ENCODE assay signal across 8 mouse cellular contexts in the genomic region with DNA sequence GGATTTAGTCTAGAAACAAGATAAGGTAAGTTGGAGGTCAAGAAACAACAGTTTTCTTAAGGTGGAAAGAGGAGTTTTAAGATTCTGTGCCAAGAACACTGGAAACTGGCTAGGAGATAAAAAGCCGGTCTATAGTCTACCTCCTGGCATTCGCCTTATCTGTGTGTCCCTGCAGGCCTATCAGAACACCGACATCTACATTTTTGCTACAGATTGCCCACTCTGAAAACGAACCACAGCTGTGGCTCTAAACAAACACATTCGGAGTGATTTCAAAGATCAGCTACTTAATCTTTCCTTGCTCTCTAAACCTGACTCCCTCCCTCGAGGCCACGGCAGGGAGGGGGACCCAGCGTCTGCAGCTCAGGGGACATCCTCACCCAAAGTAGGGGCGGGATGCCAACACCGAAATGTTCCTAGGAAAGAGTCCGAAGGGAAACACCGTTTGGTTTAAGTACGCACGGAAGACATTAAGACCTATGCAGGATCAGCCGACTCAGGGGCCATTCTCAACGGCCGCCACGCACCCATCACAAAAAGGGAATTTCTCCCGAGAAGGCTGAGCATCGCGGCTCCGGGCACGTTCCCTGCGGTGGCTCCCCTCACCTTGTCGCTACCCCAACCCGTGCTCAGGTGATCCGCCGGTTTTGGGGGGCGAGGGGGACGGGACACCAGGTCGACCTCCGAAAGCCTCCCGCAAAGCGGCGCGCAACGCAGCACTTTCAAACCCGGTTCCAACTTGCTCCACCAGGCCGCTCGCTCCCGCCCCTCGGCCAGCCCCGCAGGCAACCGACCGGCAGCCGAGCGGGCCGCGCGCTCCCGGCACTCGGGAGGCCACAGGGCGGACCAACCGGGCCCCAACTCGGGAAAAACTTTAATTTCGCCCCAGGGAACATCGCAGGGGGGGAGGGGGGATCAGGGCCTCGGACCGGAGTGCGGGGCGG. TPM values are rescaled to one million over a fixed set of nuclear protein-coding genes. Genes with fewer than 3 reads are reported as not detected.
DNase-seq lines count a peak whose midpoint lies in the region; ATAC-seq and TF ChIP-seq lines count a peak whose summit lies in the region.

No protein-coding gene starts in this region.

- H3K9me3 ChIP-seq in erythroblast, embryonic 14.5 days (ENCODE audit: control insufficient read depth, low read length), result no peaks in the 10 kb centered on the region; the same call in 1 of the 2 replicates
- no peaks in the 10 kb centered on the region for H3K9me3 ChIP-seq in E14TG2a.4 (ENCODE audit: low read length)
- no peaks in the 10 kb centered on the region for H3K9me3 ChIP-seq in embryonic facial prominence, embryonic 11.5 days (replicated peaks; ENCODE audit: control insufficient read depth, low read length)
- no peaks in the 10 kb centered on the region for H3K9me3 ChIP-seq in hindbrain, embryonic 13.5 days
- H3K9me3 ChIP-seq in liver, embryonic 16.5 days (replicated peaks; ENCODE audit: control insufficient read depth, low read length), result no peaks in the 10 kb centered on the region

- H3K4me2 ChIP-seq in embryonic facial prominence, embryonic 11.5 days (ENCODE audit: low read depth, low read length), result peak overlapping the region; percentile 64
- peak overlapping the region; percentile 93 for H3K4me2 ChIP-seq in hindbrain, embryonic 13.5 days
- H3K4me2 ChIP-seq in liver, embryonic 16.5 days (ENCODE audit: low read depth, low read length), result peak overlapping the region; percentile 100

- peaks cover 51% of the 10 kb centered on the region for H3K4me1 ChIP-seq in erythroblast, embryonic 14.5 days (ENCODE audit: control insufficient read depth)
- peaks cover 77% of the 10 kb centered on the region for H3K4me1 ChIP-seq in E14TG2a.4 (replicated peaks; ENCODE audit: low read depth, low read length)
- H3K4me1 ChIP-seq in embryonic facial prominence, embryonic 11.5 days (ENCODE audit: control insufficient read depth, insufficient read depth, low read length), result peaks cover 4% of the 10 kb centered on the region
- peaks cover 26% of the 10 kb centered on the region for H3K4me1 ChIP-seq in hindbrain, embryonic 13.5 days (replicated peaks)
- peaks cover 32% of the 10 kb centered on the region for H3K4me1 ChIP-seq in liver, embryonic 16.5 days (ENCODE audit: control insufficient read depth, low read depth, low read length)

- peak overlapping the region; percentile 97 for H3K4me3 ChIP-seq in erythroblast, embryonic 14.5 days (replicated peaks)
- H3K4me3 ChIP-seq in E14TG2a.4 (replicated peaks; ENCODE audit: low read length), result peak overlapping the region; percentile 97
- peak overlapping the region; percentile 100 for H3K4me3 ChIP-seq in embryonic facial prominence, embryonic 11.5 days (ENCODE audit: low read depth, low read length)
- peak overlapping the region; percentile 92 for H3K4me3 ChIP-seq in hindbrain, embryonic 13.5 days
- H3K4me3 ChIP-seq in liver, embryonic 16.5 days (ENCODE audit: low read depth, low read length), result peak overlapping the region; percentile 92

- WGBS in embryonic facial prominence, embryonic 11.5 days, result 1% methylated on average over 60 of the region's 61 CpGs
- under 1% methylated on average over 61 of the region's 61 CpGs for WGBS in hindbrain, embryonic 13.5 days
- 2% methylated on average over 57 of the region's 61 CpGs for WGBS in liver, embryonic 16.5 days (ENCODE audit: insufficient replicate concordance)

- no peak for ATAC-seq in erythroblast, adult 5-6 weeks (replicated peaks; ENCODE audit: low FRiP score, poor library complexity, severe bottlenecking)
- no peak for ATAC-seq in embryonic facial prominence, embryonic 11.5 days (replicated peaks; ENCODE audit: insufficient number of reproducible peaks, low FRiP score, low TSS enrichment, low read depth)
- ATAC-seq in hindbrain, embryonic 13.5 days (ENCODE audit: low FRiP score), result no peak
- no peak for ATAC-seq in liver, embryonic 16.5 days (ENCODE audit: low read depth)
- no peak for ATAC-seq in erythroid progenitor cell, adult 5-6 weeks (replicated peaks; ENCODE audit: low FRiP score, poor library complexity, severe bottlenecking)

- TF ChIP-seq CTCF in E14TG2a.4 (conservative IDR thresholded peaks at IDR 0.05; ENCODE audit: low read length), result no peak

- peaks cover 41% of the 10 kb centered on the region for H3K36me3 ChIP-seq in erythroblast, embryonic 14.5 days (ENCODE audit: control insufficient read depth)
- peaks cover 45% of the 10 kb centered on the region for H3K36me3 ChIP-seq in E14TG2a.4 (ENCODE audit: insufficient read depth, low read length)
- H3K36me3 ChIP-seq in embryonic facial prominence, embryonic 11.5 days (replicated peaks; ENCODE audit: control insufficient read depth, insufficient read depth, low read depth, low read length), result peaks cover 7% of the 10 kb centered on the region
- H3K36me3 ChIP-seq in hindbrain, embryonic 13.5 days, result peaks cover 24% of the 10 kb centered on the region
- H3K36me3 ChIP-seq in liver, embryonic 16.5 days (ENCODE audit: control insufficient read depth, insufficient read depth), result peaks cover 15% of the 10 kb centered on the region

- H3K9ac ChIP-seq in embryonic facial prominence, embryonic 11.5 days (replicated peaks; ENCODE audit: low read length), result peak overlapping the region; percentile 93
- H3K9ac ChIP-seq in hindbrain, embryonic 13.5 days, result peak overlapping the region; percentile 89
- peak overlapping the region; percentile 92 for H3K9ac ChIP-seq in liver, embryonic 16.5 days (ENCODE audit: low read depth, low read length)

- peak overlapping the region; percentile 82 for H3K27ac ChIP-seq in embryonic facial prominence, embryonic 11.5 days (replicated peaks; ENCODE audit: low read depth, low read length)
- H3K27ac ChIP-seq in hindbrain, embryonic 13.5 days, result peak overlapping the region; percentile 82; the same call in 1 of the 2 replicates
- H3K27ac ChIP-seq in liver, embryonic 16.5 days (ENCODE audit: low read length), result no peak overlapping the region; the same call in 1 of the 2 replicates

- H3K27me3 ChIP-seq in erythroblast, embryonic 14.5 days (ENCODE audit: control insufficient read depth), result peaks cover 32% of the 10 kb centered on the region
- peaks cover 38% of the 10 kb centered on the region for H3K27me3 ChIP-seq in E14TG2a.4 (ENCODE audit: insufficient read depth, low read length)
- H3K27me3 ChIP-seq in embryonic facial prominence, embryonic 11.5 days (ENCODE audit: control insufficient read depth, insufficient read depth, low read length), result no peaks in the 10 kb centered on the region
- no peaks in the 10 kb centered on the region for H3K27me3 ChIP-seq in hindbrain, embryonic 13.5 days
- H3K27me3 ChIP-seq in liver, embryonic 16.5 days (ENCODE audit: control insufficient read depth, insufficient read depth, low read depth, low read length), result peaks cover 33% of the 10 kb centered on the region

- peak; percentile 52 for DNase-seq in embryonic facial prominence, embryonic 11.5 days (ENCODE audit: low spot score)
- peak; percentile 35 for DNase-seq in retina, embryonic 14.5 days (ENCODE audit: low spot score)

RNA-seq across cellular contexts. Expression of gene Phf13, which starts 1.6 kb away (rescaled TPM):
- polyA plus RNA-seq in erythroblast, embryonic 14.5 days (2012), result 0.99 and 1.0 TPM in 2 replicates
- total RNA-seq in erythroblast, adult 5-6 weeks (2015; ENCODE audit: low replicate concordance), result 0.42 and 1.9 TPM in 2 replicates
- total RNA-seq in erythroblast, adult 5-6 weeks (2017; ENCODE audit: low replicate concordance), result 0.85 and 0.98 TPM in 2 replicates
- 23.1 and 25.8 TPM in 2 replicates for polyA plus RNA-seq in embryonic facial prominence, embryonic 11.5 days (2014; fragmentation: Nextera tagmentation; extraction: Ambion mirVana)
- polyA plus RNA-seq in hindbrain, embryonic 13.5 days (2015; fragmentation: Nextera tagmentation; extraction: Ambion mirVana), result 18.4 and 20.0 TPM in 2 replicates
- 4.1 and 4.5 TPM in 2 replicates for polyA plus RNA-seq in liver, embryonic 16.5 days (2015; fragmentation: Nextera tagmentation; extraction: Ambion mirVana)
- 2.5 and 2.9 TPM in 2 replicates for total RNA-seq in erythroid progenitor cell, adult 5-6 weeks (2015; ENCODE audit: low replicate concordance)
- total RNA-seq in erythroid progenitor cell, adult 5-6 weeks (2017; ENCODE audit: low replicate concordance), result 0.83 and 4.6 TPM in 2 replicates

RNA-seq across cellular contexts. Expression of gene Thap3, which starts 5.7 kb away (rescaled TPM):
- 1.8 and 2.4 TPM in 2 replicates for polyA plus RNA-seq in erythroblast, embryonic 14.5 days (2012)
- 0.58 and 2.1 TPM in 2 replicates for total RNA-seq in erythroblast, adult 5-6 weeks (2015; ENCODE audit: low replicate concordance)
- 0.84 TPM in 1 of 2 replicates, not detected in the other for total RNA-seq in erythroblast, adult 5-6 weeks (2017; ENCODE audit: low replicate concordance)
- 22.2 and 22.4 TPM in 2 replicates for polyA plus RNA-seq in embryonic facial prominence, embryonic 11.5 days (2014; fragmentation: Nextera tagmentation; extraction: Ambion mirVana)
- 35.9 and 36.7 TPM in 2 replicates for polyA plus RNA-seq in hindbrain, embryonic 13.5 days (2015; fragmentation: Nextera tagmentation; extraction: Ambion mirVana)
- polyA plus RNA-seq in liver, embryonic 16.5 days (2015; fragmentation: Nextera tagmentation; extraction: Ambion mirVana), result 5.9 and 7.1 TPM in 2 replicates
- total RNA-seq in erythroid progenitor cell, adult 5-6 weeks (2015; ENCODE audit: low replicate concordance), result 6.8 TPM in 1 of 2 replicates, not detected in the other
- 4.0 TPM in 1 of 2 replicates, not detected in the other for total RNA-seq in erythroid progenitor cell, adult 5-6 weeks (2017; ENCODE audit: low replicate concordance)

RNA-seq across cellular contexts. Expression of gene Klhl21, which starts 14.1 kb away (rescaled TPM):
- polyA plus RNA-seq in erythroblast, embryonic 14.5 days (2012), result 0.97 and 1.1 TPM in 2 replicates
- total RNA-seq in erythroblast, adult 5-6 weeks (2015; ENCODE audit: low replicate concordance), result 0.77 and 2.3 TPM in 2 replicates
- 2.7 and 4.2 TPM in 2 replicates for total RNA-seq in erythroblast, adult 5-6 weeks (2017; ENCODE audit: low replicate concordance)
- polyA plus RNA-seq in embryonic facial prominence, embryonic 11.5 days (2014; fragmentation: Nextera tagmentation; extraction: Ambion mirVana), result 3.2 TPM in 2 replicates
- polyA plus RNA-seq in hindbrain, embryonic 13.5 days (2015; fragmentation: Nextera tagmentation; extraction: Ambion mirVana), result 3.2 and 3.7 TPM in 2 replicates
- 3.8 and 4.6 TPM in 2 replicates for polyA plus RNA-seq in liver, embryonic 16.5 days (2015; fragmentation: Nextera tagmentation; extraction: Ambion mirVana)
- total RNA-seq in erythroid progenitor cell, adult 5-6 weeks (2015; ENCODE audit: low replicate concordance), result 1.3 and 2.9 TPM in 2 replicates
- 0.91 and 1.0 TPM in 2 replicates for total RNA-seq in erythroid progenitor cell, adult 5-6 weeks (2017; ENCODE audit: low replicate concordance)

RNA-seq across cellular contexts. Expression of gene Zbtb48, which starts 33.0 kb away (rescaled TPM):
- polyA plus RNA-seq in erythroblast, embryonic 14.5 days (2012), result 0.82 and 0.86 TPM in 2 replicates
- total RNA-seq in erythroblast, adult 5-6 weeks (2015; ENCODE audit: low replicate concordance), result 2.7 and 2.9 TPM in 2 replicates
- total RNA-seq in erythroblast, adult 5-6 weeks (2017; ENCODE audit: low replicate concordance), result 2.9 and 4.2 TPM in 2 replicates
- 21.1 and 21.5 TPM in 2 replicates for polyA plus RNA-seq in embryonic facial prominence, embryonic 11.5 days (2014; fragmentation: Nextera tagmentation; extraction: Ambion mirVana)
- polyA plus RNA-seq in hindbrain, embryonic 13.5 days (2015; fragmentation: Nextera tagmentation; extraction: Ambion mirVana), result 17.1 and 19.6 TPM in 2 replicates
- polyA plus RNA-seq in liver, embryonic 16.5 days (2015; fragmentation: Nextera tagmentation; extraction: Ambion mirVana), result 8.0 and 11.1 TPM in 2 replicates
- total RNA-seq in erythroid progenitor cell, adult 5-6 weeks (2015; ENCODE audit: low replicate concordance), result 5.4 TPM in 1 of 2 replicates, not detected in the other
- total RNA-seq in erythroid progenitor cell, adult 5-6 weeks (2017; ENCODE audit: low replicate concordance), result 2.7 and 4.2 TPM in 2 replicates

RNA-seq across cellular contexts. Expression of gene Tas1r1, which starts 43.9 kb away (rescaled TPM):
- polyA plus RNA-seq in erythroblast, embryonic 14.5 days (2012), result not detected in 2 replicates
- 1.9 TPM in 1 of 2 replicates, not detected in the other for total RNA-seq in erythroblast, adult 5-6 weeks (2015; ENCODE audit: low replicate concordance)
- not detected in 2 replicates for total RNA-seq in erythroblast, adult 5-6 weeks (2017; ENCODE audit: low replicate concordance)
- polyA plus RNA-seq in embryonic facial prominence, embryonic 11.5 days (2014; fragmentation: Nextera tagmentation; extraction: Ambion mirVana), result 0.25 and 0.55 TPM in 2 replicates
- polyA plus RNA-seq in hindbrain, embryonic 13.5 days (2015; fragmentation: Nextera tagmentation; extraction: Ambion mirVana), result 1.5 and 1.6 TPM in 2 replicates
- 0.11 and 0.12 TPM in 2 replicates for polyA plus RNA-seq in liver, embryonic 16.5 days (2015; fragmentation: Nextera tagmentation; extraction: Ambion mirVana)
- not detected in 2 replicates for total RNA-seq in erythroid progenitor cell, adult 5-6 weeks (2015; ENCODE audit: low replicate concordance)
- not detected in 2 replicates for total RNA-seq in erythroid progenitor cell, adult 5-6 weeks (2017; ENCODE audit: low replicate concordance)
